Mouse (Mus musculus) mouse trophoblast stem cell (cell line): Measurements from ENCODE around the gene Sirt2.

Experiments
- in situ Hi-C, 2 experiments: fragments of 300-500 bp; cut with MseI, MboI; formaldehyde crosslinking; loops; 2 replicates in 1 of 2; 3 replicates in 1 of 2; pipeline ENCODE4 v1.15.1; 2025

The Sirt2 gene

DNA sequence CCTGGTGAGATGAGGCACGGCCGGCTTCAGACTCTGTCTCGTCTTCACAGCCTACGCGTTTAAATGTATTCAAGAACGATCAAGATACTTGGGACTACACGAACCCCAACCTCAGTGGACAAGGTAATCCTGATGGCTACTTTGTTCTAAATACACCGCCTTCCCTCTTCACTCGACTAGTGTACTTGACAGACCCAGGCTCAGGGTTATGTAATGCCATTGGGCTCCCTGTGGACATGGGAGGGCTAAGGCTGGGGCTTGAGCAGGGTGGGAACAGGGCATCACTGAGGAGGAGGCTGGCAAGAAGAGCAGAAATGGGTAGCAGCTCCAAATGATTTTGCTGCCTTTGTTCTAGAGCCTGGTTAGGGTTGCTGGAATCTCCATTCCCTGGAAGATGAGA is 48.7 kb downstream of the Sirt2 start:
- in situ Hi-C loops = no loop called here

DNA sequence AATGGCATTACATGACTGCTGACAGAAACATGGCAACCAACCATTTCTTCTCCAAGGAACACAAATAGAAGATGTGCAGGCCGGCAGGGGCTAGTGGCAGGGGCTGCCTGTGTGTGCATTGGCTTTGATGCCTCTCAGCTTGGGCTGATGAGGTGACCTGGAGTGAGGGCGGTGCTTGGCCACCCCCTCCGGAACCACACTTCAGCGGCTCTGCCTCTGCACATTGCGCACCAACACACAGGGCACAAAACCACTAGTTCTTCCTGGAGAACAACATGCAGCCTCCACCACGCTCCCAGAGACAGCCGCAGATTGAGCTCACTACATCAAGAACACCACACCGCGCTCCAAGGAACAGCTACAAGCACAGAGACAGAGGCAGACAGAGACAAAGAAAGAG is 49.7 kb downstream of the Sirt2 start:
- in situ Hi-C loops = no loop called here

DNA sequence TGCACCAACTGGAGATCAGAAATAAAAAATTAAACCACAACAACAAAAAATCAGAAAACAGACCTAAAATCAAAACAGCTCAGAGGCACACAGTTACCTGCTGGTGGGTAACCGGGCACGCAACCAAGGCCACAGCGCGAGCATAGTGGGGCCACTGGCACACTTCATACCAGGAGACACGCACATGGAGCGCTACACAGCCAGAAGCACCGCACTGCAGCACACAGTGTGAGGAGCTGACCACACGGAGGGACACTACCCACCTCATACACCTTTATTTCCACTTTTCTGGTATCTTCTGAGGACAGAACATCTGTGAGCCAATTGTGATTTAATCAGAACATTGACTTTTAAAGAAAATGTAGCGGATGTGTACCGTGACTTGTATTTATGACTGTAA is 50.4 kb downstream of the Sirt2 start:
- in situ Hi-C loops = no loop called here

DNA sequence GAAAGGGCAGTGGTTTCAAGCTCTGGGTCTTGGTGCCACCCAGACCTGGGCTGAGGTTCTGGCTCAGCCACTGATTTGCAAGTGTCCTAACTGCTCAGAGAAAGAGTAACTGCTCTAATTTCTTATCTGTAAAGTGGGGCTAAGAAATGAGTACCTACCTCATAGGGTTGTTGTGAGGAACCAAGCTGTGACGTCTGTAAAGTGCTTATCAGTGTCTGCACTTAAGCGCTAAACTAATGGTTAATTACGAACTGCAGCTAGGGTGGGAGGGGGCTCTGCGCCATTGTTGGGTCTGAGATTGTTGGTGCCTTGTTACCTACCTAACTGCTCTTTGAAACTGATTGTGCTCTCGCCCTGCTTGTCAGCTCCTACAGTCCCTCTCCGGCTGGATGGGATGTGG is 51.0 kb downstream of the Sirt2 start:
- in situ Hi-C loops = no loop called here

DNA sequence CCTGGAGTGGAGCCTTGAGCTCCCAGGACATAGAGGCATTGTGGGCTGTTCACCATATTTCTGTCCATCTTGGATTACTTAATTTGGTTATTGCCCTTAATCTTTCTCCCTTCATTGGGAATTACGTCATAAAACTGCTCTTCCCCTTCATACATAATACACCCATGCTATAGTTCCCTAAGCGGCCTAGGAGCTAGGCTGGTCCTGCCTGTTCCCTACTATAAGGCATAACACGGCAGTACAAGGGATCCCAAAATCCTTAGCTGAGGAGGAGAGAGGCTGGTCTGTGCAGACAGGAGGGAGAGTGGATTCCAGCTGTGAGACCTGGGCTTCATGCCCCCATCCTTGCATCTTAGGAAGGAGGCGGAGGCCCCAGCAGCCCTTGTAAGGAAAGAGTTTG is 51.4 kb downstream of the Sirt2 start:
- in situ Hi-C loops = no loop called here

DNA sequence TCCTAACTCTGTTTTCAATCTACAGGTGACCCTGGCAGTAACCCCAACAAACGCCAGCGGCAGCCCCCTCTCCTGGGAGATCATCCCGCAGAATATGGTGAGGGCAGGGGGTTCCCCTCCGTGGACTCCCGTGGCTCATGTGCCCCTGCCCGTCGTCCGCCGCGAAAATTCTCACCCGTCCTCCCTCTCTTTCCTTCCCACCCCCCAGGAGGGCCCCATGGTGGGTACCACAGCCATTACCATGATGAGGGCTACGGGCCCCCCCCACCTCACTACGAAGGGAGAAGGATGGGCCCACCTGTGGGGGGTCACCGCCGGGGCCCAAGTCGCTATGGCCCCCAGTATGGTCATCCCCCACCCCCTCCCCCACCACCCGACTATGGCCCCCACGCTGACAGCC is 51.9 kb downstream of the Sirt2 start:
- in situ Hi-C loops = no loop called here

DNA sequence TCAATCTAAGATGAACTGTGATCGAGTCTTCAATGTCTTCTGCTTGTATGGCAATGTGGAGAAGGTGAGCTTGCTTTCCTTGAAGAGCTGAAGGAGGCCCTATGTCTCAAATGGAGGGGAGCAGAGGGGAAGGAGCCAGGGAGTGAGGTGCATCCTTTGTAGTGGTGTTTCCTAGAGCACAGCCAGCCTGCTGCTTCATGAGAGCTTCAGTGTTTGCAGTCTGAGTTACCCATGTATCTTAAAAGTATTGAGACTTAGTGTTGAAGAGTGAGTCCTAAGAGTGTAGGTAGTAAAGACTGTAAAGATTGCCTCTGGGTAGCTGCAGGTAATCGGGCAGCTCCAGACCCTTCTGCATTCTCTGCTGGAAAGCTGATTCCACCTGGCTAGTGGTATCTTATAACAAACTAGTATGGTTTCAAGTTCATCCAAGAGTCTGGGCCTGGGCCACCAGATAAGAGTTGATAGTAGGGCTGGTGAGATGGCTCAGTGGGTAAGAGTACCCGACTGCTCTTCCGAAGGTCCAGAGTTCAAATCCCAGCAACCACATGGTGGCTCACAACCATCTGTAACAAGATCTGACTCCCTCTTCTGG is 52.4 kb downstream of the Sirt2 start:
- in situ Hi-C loops = no loop called here

DNA sequence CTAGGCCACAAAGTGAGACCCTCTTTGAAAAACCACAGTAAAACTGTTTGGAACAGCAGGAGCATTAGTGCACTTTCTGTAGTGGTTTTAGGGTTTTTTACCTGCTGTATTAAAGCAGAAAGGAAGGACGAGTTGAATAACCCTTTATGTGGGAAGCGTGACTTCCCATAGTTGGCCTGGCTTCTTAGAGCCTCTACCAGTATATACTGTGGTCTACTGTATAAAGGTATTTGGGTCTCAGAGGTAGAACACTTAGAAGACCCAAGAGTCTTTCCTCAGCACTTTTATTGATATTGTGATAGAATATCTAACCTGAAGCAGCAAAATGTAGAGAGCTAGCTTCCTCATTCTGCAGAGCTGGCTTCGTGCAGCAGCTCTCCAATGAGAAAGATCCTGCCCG is 53.0 kb downstream of the Sirt2 start:
- in situ Hi-C loops = no loop called here

DNA sequence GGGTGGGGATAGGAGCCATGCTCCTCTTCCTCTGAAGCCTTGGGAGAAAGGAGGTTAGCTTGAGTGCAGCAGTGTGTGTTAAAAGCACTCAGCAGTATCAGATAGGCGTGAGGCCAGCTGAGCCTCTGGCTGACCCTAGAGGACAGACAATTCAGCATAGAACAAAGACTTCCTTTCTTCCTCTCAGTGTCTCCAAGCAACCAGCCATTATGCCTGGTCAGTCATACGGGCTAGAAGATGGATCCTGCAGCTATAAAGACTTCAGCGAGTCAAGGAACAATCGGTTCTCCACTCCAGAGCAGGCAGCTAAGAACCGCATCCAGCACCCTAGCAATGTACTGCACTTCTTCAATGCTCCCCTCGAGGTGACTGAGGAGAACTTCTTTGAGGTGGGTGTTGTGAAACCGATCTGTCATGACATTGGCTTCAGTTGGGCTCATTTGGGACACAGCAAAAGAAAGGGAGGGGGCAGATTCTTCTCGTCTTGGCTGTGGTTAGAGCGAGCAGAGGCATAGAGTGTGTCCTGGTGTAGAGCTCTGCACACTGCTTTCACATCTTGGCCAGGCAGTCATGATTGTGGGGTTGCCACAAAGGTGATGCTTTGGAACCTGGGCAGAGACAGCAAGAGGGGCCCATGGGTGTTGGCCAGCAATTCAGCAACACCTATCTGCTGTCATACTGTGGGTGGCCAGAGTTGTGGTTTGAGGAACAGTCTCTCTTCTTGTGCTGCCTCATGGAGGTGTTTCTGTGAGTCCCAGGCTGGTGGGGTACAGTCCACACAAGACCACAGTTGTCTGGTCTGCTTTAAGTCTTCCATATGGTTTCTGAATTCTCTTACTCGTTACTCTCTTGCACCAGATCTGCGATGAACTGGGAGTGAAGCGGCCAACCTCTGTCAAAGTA is 54.1 kb downstream of the Sirt2 start:
- in situ Hi-C loops = no loop called here

DNA sequence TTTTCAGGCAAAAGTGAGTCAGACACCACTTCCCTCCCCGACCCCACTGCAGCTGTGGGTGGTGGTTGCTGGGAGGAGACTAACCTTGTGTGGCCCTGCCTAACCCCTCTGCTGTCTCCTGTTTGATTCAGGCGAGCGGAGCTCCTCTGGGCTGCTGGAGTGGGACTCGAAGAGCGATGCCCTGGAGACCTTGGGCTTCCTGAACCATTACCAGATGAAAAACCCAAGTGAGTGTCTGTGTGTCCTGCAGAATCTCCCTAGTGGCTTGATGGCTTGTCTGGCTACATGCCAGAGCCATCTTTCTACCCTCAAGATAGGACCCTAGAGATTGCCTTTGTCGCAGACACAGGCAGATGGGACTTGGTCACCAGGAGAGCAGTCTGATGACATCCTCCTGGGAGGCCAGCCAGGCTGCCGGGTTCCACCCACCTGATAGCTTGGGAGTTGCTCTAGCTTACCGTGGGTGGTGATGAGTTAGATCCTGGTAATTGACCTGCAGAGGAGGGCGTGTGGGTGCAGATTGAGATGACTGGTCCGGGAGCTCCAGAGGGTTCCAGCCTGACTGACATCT is 54.8 kb downstream of the Sirt2 start:
- in situ Hi-C loops = no loop called here

DNA sequence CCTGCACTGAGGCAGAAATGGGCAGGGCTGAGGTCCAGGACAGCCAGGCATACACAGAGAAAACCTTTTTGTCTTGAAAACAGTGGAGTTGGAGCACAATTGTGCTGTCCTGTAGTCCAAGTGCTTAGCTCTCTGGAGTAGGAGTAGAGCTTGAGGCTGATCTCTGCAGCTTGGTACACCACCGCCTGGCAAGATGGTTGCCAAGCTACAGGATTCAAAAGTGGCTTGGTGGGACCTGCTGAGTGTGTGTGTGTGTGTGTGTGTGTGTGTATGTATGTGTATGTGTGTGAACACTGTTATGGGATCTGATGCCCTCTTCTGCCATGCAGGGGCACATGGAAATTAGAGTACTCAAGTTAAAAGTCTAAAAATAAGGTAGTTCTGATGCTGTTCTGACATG is 56.0 kb downstream of the Sirt2 start:
- in situ Hi-C loops = no loop called here

DNA sequence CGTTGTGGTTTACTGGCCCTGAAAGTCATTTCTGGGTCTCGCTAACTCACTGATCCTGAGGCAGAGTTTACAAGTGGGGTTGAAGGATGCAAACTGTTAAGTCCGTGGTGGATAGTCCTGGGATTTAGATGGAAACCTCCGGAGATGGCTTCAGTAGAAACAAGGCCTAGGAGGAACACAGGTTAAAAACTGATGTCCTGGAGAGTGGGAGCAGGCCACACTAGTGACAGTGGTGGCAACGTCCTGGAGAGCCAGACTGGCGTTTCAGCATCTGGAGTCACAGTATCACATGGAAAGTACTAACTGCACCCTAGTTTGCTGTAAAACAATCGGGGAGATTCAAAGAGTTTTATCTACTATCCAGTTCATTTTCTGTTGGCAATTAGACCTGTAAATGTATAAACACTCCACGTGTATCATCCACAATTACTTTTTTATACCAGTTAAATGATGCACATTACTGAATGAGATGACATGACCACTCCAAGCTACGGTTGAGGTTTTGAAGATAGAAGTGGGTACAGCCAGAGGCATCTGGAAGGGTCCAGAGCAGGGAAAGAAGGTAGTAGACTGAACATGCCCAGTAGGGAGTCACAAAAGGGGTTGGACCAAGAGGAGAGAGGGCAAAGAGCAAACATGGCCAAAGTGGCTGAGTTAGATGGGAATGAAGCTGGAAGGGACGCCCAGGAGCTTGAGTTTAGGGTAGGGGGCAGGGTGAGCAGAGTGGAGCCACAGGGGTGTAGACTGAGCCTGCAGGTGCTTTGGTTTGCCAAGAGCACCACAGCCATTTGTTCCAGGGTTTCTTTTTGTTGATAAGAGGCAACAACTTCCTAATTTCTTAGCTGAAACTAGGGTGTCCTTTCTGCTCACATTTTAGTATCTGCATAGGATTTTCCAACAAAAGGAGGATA is 56.7 kb downstream of the Sirt2 start:
- in situ Hi-C loops = no loop called here

DNA sequence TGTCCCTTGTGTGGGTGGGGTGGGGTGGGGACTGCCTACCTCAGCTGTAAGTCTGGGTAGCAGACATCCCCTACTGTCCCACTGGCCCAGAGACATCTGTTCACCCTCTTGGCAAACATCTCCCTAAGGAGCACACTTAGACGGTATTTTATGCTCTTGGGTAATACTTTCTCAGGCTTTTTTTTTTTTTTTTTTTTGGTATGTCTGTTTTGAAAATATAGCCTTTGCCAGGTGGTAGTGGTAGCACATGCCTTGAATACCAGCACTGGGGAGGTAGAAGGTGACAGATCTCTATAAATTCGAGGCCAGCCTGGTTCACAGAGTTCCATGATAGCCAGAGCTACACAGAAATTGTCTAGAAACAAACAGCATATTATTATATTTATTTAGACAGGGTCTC is 57.4 kb downstream of the Sirt2 start:
- in situ Hi-C loops = no loop called here

DNA sequence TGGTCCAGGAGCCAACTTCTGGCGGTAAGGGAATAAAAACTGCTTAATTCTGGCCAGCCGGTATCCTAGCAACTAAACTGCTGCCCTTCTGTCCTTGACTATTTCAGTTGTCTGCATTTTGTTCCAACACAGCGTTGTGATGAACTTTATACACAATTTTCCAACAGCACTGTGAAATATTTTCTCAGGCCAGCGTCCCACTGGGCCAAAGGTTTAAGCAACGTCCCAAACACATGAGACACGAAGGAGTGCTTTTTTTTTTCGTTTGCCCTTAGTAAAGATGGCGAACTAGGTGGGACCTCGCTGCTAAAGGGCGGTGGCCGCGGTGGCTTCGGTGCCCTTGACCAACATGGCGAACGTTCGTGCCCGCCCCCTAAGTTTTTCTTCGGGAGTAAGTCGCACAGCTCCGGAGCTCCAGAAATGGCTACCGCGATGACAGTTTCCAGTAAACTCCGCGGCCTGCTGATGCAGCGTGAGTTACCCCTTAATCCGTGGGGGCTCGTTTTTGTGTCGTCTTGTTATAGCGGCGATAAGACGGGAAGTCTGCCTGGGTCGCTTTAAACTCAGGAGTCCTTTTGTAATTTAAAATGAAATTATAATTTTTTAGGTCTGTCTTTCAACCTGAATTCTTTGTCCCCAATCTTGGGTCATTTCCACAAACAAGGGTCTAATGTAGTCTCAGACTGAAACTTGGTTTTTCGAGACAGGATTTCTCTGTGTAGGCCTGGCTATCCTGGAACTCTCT is 58.6 kb downstream of the Sirt2 start, which contains the start of gene Ech1:
Gene Ech1 (plus strand): TSS at position 277 of the 745 bp plus-strand sequence.
- in situ Hi-C loops = no loop called here

DNA sequence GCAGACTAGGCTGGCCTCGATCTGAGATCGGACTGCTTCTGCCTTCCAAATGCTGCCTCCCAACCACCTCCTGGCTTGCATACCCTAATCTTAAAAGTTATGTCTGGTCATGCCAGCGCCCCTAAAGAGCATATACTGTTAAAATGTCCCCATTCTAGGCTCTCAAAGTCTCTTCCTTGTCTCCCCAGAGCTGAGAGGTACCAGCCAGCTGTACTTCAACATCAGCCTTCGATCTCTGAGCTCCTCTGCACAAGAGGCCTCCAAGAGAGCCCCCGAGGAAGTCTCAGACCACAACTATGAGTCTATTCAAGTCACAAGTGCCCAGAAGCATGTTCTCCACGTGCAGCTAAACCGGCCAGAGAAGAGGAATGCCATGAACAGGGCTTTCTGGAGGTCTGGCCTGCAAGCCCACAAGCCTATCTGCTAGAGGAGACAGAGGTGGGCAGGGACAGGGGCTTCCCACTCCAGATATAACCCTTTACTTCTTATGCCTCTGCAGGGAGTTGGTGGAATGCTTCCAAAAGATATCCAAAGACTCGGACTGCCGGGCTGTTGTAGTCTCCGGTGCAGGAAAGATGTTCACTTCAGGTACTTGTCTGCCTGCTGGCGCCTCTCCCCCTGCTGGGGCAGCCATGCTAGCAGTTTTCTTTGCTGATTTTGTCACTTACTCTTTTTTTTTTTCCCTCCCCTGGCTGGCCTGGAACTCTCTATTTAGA is 59.3 kb downstream of the Sirt2 start:
- in situ Hi-C loops = no loop called here

DNA sequence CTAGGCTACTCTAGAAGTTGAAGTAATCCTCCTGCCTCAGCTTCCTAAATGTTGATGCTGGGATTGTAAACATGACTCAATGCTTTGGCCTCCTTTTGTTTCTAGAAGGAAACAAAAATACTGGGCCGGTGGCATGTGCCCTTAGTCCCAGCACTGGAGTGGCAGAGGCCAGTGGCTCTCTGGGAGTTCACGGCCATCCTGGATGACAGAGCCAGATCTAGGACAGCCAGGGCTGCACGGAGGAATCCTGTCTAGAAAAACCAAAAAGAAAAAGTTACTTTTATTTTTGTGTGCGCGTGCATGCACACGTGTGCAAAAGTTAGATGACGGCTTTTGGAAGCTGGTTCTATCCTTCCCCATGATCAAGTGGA is 59.9 kb downstream of the Sirt2 start:
- in situ Hi-C loops = no loop called here

DNA sequence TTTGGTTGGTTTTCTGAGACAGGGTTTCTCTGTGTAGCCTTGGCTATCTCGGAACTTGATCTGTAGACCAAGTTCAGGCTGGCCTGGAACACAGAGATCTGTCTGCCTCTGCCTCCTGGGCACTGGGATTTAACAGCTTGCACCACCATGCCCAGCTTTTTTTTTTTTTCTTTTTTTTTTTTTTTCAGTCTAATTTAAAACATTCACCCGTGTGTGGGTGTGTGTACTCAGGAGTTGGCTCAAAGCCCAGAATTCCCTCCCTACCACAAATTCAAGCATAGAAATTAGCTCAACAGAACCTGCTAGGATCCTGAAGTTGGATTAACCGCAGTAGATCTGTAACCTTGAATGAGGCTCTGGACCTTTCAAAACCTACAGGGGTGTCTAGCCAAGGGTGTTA is 60.8 kb downstream of the Sirt2 start:
- in situ Hi-C loops = no loop called here

DNA sequence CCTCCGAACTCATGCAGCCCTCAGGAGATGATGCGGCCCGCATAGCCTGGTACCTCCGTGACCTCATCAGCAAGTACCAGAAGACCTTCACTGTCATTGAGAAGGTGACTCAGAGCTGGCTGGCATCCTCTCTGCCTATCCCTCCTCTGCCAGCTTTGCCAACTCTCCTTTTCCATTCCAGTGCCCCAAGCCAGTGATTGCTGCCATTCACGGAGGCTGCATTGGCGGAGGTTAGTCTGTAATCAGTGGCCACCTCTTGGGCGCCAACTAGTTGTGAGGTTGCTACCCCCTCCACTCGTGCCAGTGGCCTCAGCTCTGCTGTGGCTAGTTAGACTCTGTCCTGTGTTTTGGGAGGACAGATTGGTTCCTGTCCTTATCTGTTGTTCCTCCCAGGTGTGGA is 63.3 kb downstream of the Sirt2 start:
- in situ Hi-C loops = no loop called here

DNA sequence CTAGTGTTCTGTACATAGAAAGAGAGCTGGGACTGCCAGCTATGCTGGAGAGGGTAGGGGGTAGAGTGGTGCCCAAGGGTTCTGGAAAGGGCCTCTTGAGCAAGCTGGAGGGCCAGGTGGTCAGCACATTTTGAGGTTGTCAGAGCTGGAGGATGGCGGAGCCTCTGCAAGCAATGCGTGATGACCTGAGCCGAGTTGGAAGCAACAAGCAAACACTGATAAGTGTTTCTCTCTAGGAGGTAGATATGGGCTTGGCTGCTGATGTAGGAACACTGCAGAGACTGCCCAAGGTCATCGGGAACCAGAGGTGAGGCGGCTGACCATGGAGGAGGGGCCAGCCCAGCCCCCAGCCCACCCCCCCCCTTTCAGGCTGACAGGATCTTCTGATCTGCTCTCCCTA is 64.4 kb downstream of the Sirt2 start:
- in situ Hi-C loops = no loop called here

DNA sequence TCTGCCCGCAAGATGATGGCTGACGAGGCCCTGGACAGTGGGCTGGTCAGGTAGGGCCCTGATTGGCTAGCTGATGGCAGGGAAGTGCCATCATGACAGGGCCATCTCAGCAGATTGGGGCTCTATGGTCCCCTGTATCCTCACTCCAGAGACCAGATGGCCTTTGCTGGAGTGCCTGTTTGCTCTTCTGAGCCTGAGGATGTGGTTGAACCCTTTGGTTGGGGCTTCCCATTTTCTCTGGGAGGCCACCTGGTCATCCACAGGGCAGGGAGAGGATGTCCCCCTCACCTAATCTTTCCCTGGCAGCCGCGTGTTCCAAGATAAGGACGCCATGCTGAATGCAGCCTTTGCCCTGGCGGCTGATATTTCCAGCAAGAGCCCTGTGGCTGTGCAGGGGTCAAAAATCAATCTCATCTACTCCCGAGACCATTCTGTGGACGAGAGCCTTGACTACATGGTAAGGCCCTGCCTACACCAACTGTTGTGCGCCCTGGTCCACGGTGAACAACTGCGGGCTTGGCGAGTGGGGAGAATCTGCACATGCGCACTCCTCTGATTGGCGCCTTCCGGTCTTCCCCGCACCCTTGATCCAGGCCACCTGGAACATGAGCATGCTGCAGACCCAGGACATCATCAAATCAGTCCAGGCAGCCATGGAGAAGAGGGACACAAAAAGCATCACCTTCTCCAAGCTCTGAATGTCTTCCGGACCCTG is 65.0 kb downstream of the Sirt2 start:
- in situ Hi-C loops = no loop called here
